Mouse (Mus musculus) cortical plate, adult 2 months (tissue): ENCODE measurements at regions not wholly inside any gene's neighbourhood (a gene's known extent, or its start where the extent isn't known, plus 50 kb on each side); places are given as distances from the start of the nearest gene placed in this dataset.

Experiments
- H3K27ac ChIP-seq: fragments of 200-500 bp; 2 replicates; pipeline ENCODE4 v1.5.1; 2012; ENCODE audit warnings: low read length, control low read depth, inconsistent platforms; ENCODE audit not compliant: insufficient read depth
- H3K4me1 ChIP-seq: fragments of 200-500 bp; 2 replicates; pipeline ENCODE4 v1.6.1; 2011; ENCODE audit warnings: low read length; ENCODE audit not compliant: control insufficient read depth, insufficient read depth
- H3K4me3 ChIP-seq: fragments of 200-500 bp; 2 replicates; pipeline ENCODE4 v1.5.1; 2011; ENCODE audit warnings: mild to moderate bottlenecking, low read length, control low read depth; ENCODE audit not compliant: insufficient read depth
- CTCF ChIP-seq: fragments of 200-500 bp; IDR thresholded peaks from 2 replicates; pipeline ENCODE4 v1.5.1; 2011; ENCODE audit warnings: mild to moderate bottlenecking, control low read depth, low read length; ENCODE audit not compliant: insufficient read depth; ENCODE audit errors: extremely low read depth
- POLR2A ChIP-seq: fragments of 200-500 bp; IDR thresholded peaks from 2 replicates; pipeline ENCODE4 v1.6.1; 2011; ENCODE audit warnings: mild to moderate bottlenecking, low read length, control low read depth; ENCODE audit not compliant: insufficient read depth; ENCODE audit errors: extremely low read depth

GRCm38 (mm10) chr3:155979636-155980035 is 582.0 kb upstream of the Negr1 start:
- TF ChIP-seq POLR2A (no peak), CTCF (no peak)
- Histone ChIP-seq H3K4me1 (no peaks in the 10 kb centered on the region), H3K27ac (no peak overlapping the region), H3K4me3 (no peak overlapping the region)

- Histone ChIP-seq H3K27ac (no peak overlapping the region), H3K4me1 (no peaks in the 10 kb centered on the region), H3K4me3 (no peak overlapping the region)
- no peak for TF ChIP-seq CTCF
- TF ChIP-seq POLR2A, result no peak
These were observed 567.5 kb upstream of the Negr1 start for GRCm38 (mm10) chr3:155994044-155994443.

GRCm38 (mm10) chr3:156017676-156018230 is 543.8 kb upstream of the Negr1 start:
- H3K4me3 ChIP-seq, result no peak overlapping the region
- H3K27ac ChIP-seq, result no peak overlapping the region
- TF ChIP-seq POLR2A (no peak), CTCF (no peak)
- no peaks in the 10 kb centered on the region for H3K4me1 ChIP-seq

DNA sequence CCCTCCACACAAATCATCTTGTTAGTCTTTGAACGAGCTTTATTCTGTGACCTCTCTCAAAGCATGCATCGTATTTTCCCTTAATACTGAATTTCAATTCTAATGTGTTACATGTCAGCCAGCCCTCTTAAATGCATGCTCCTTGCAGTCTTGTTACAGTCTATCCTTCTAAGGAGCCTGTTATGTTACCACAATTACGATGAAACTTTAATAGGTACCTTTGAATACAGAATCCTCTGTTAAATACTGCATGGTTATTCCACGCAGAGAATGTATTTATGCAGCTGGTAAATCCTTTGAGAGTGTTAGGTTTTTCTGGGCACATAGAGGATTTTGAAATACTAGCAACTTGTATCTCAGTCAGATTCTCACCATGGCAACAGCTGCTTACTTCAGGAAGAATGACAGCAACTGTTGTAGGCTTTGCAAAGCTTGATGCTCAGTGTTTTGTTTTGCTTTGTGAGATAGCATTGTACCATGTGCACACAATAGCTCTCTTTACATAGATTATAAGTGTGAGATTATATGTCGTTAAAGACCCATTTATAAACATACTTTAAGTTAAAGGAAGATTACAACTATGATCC is 532.9 kb upstream of the Negr1 start:
- no peak overlapping the region for H3K4me3 ChIP-seq
- H3K4me1 ChIP-seq, result no peaks in the 10 kb centered on the region; the same call in 1 of the 2 replicates
- H3K27ac ChIP-seq, result no peak overlapping the region
- TF ChIP-seq CTCF, result no peak
- no peak for TF ChIP-seq POLR2A

GRCm38 (mm10) chr3:156070257-156070656 is 491.3 kb upstream of the Negr1 start:
- Histone ChIP-seq H3K27ac (no peak overlapping the region), H3K4me1 (no peaks in the 10 kb centered on the region), H3K4me3 (no peak overlapping the region)
- TF ChIP-seq CTCF, result no peak
- TF ChIP-seq POLR2A, result no peak

GRCm38 (mm10) chr3:156082268-156082667 is 479.3 kb upstream of the Negr1 start:
- TF ChIP-seq CTCF (peak; percentile 16; the same call in 1 of the 2 replicates), POLR2A (no peak)
- no peak overlapping the region for H3K4me3 ChIP-seq
- H3K4me1 ChIP-seq, result no peaks in the 10 kb centered on the region
- H3K27ac ChIP-seq, result no peak overlapping the region

- no peak overlapping the region for H3K4me3 ChIP-seq
- TF ChIP-seq POLR2A (no peak), CTCF (no peak)
- H3K27ac ChIP-seq, result no peak overlapping the region
- H3K4me1 ChIP-seq, result no peaks in the 10 kb centered on the region
These were observed 467.9 kb upstream of the Negr1 start for GRCm38 (mm10) chr3:156093689-156094088.

- Histone ChIP-seq H3K4me3 (no peak overlapping the region), H3K27ac (no peak overlapping the region), H3K4me1 (no peaks in the 10 kb centered on the region)
- TF ChIP-seq CTCF (no peak), POLR2A (no peak)
These were observed 466.6 kb upstream of the Negr1 start for GRCm38 (mm10) chr3:156094990-156095389.

DNA sequence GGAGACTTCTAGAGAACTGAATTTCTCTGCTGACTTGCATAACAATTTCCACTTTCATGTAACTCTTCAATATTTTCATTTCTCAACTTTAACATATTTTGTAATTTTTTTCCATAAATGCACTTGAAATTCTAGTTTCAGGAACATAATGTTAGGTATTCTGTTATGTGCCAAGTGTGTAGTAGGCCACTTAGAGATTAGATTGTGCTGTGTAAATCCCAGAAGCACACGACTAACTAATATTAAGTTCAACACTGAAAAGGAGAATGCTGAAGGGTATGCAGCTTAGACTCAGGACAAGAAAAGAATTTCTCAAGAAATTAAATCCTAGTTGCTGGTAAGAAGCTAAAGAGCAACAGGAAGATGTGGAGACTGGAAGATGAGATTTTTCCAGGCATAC is 455.8 kb upstream of the Negr1 start:
- no peak overlapping the region for H3K4me3 ChIP-seq
- TF ChIP-seq CTCF (no peak), POLR2A (no peak)
- no peak overlapping the region for H3K27ac ChIP-seq
- no peaks in the 10 kb centered on the region for H3K4me1 ChIP-seq

GRCm38 (mm10) chr3:156120341-156120740 is 441.3 kb upstream of the Negr1 start:
- no peaks in the 10 kb centered on the region for H3K4me1 ChIP-seq
- H3K27ac ChIP-seq, result no peak overlapping the region
- TF ChIP-seq CTCF, result no peak
- no peak for TF ChIP-seq POLR2A
- no peak overlapping the region for H3K4me3 ChIP-seq
